Mouse (Mus musculus): ENCODE data around the gene Tmem178. TPM values are rescaled to one million over a fixed set of nuclear protein-coding genes. Genes with fewer than 3 reads are reported as not detected.
"Not testable (repeated sequence)": the region's sequence is repeated elsewhere in the genome, so short reads cannot be mapped to it uniquely, and the experiment has no call there.

Gene Tmem178
- total and polyA plus RNA-seq, 3 experiments: 0.28 TPM; not detected in 2

GRCm38 (mm10) chr17:80945510-80945909 is 1.1 kb downstream of the Tmem178 start:
- H3K9me3 ChIP-seq (replicated peaks; ENCODE audit: insufficient read depth, low read length); H3K79me2 ChIP-seq (ENCODE audit: control insufficient read depth, insufficient read depth, low read length, poor library complexity); H3K27ac ChIP-seq (ENCODE audit: control insufficient read depth, low read depth, low read length); H3K9ac ChIP-seq (ENCODE audit: control insufficient read depth, low read depth, low read length, poor library complexity, severe bottlenecking); DNase-seq (ENCODE audit: low read depth, low spot score); H3K4me1 ChIP-seq (ENCODE audit: control insufficient read depth in 1 of 2, insufficient read depth in 2 of 2, low read length in 2 of 2); H3K27me3 ChIP-seq (ENCODE audit: control insufficient read depth in 1 of 2, insufficient read depth in 2 of 2, low read length in 2 of 2); H3K36me3 ChIP-seq (ENCODE audit: control insufficient read depth in 1 of 2, insufficient read depth in 2 of 2, low read length in 2 of 2); H3K4me3 ChIP-seq (ENCODE audit: control insufficient read depth in 1 of 2, insufficient read depth in 1 of 2, low read depth in 2 of 2, low read length in 2 of 2): not testable (repeated sequence)

GRCm38 (mm10) chr17:80946091-80946885 is 1.9 kb downstream of the Tmem178 start:
- TF ChIP-seq ETS1 (IDR thresholded peaks at IDR 0.05; ENCODE audit: low read depth, low read length) (no peak), KAT2A (conservative IDR thresholded peaks at IDR 0.05; ENCODE audit: low read depth, low read length) (no peak), MAFK (IDR thresholded peaks at IDR 0.05; ENCODE audit: borderline replicate concordance, low read depth, low read length) (no peak), SIN3A (IDR thresholded peaks at IDR 0.05; ENCODE audit: low read length) (no peak), USF1 (IDR thresholded peaks at IDR 0.05; ENCODE audit: low read depth, low read length) (no peak), TBP (IDR thresholded peaks at IDR 0.05; ENCODE audit: low read depth, low read length) (no peak), E2F4 (IDR thresholded peaks at IDR 0.05; ENCODE audit: borderline replicate concordance, low read depth, low read length) (no peak)
- no peaks in the 10 kb centered on the region for H3K27me3 ChIP-seq (ENCODE audit: control insufficient read depth in 1 of 2, insufficient read depth in 2 of 2, low read length in 2 of 2)
- H3K27ac ChIP-seq (ENCODE audit: control insufficient read depth, low read depth, low read length): no peak overlapping the region

GRCm38 (mm10) chr17:80947075-80947960 is 2.9 kb downstream of the Tmem178 start:
- Histone ChIP-seq H3K27ac (ENCODE audit: control insufficient read depth, low read depth, low read length) (no peak overlapping the region), H3K27me3 (ENCODE audit: control insufficient read depth in 1 of 2, insufficient read depth in 2 of 2, low read length in 2 of 2) (no peaks in the 10 kb centered on the region), H3K9me3 (replicated peaks; ENCODE audit: insufficient read depth, low read length) (no peaks in the 10 kb centered on the region), H3K36me3 (ENCODE audit: control insufficient read depth in 1 of 2, insufficient read depth in 2 of 2, low read length in 2 of 2) (no peaks in the 10 kb centered on the region), H3K79me2 (ENCODE audit: control insufficient read depth, insufficient read depth, low read length, poor library complexity) (no peaks in the 10 kb centered on the region), H3K4me1 (ENCODE audit: control insufficient read depth in 1 of 2, insufficient read depth in 2 of 2, low read length in 2 of 2) (no peaks in the 10 kb centered on the region), H3K9ac (ENCODE audit: control insufficient read depth, low read depth, low read length, poor library complexity, severe bottlenecking) (no peak overlapping the region), H3K4me3 (ENCODE audit: control insufficient read depth in 1 of 2, insufficient read depth in 1 of 2, low read depth in 2 of 2, low read length in 2 of 2) (no peak overlapping the region)
- no peak for DNase-seq (ENCODE audit: low read depth, low spot score)
- TF ChIP-seq NELFE (IDR thresholded peaks at IDR 0.05; ENCODE audit: low read depth, low read length) (no peak), CHD1 (IDR thresholded peaks at IDR 0.05; ENCODE audit: low read depth, low read length) (no peak), MYB (IDR thresholded peaks at IDR 0.05; ENCODE audit: low read depth, low read length) (no peak), KAT2A (conservative IDR thresholded peaks at IDR 0.05; ENCODE audit: low read depth, low read length) (no peak), GABPA (IDR thresholded peaks at IDR 0.05; ENCODE audit: low read depth, low read length) (no peak), TAL1 (IDR thresholded peaks at IDR 0.05; ENCODE audit: low read length) (no peak), MEF2A (IDR thresholded peaks at IDR 0.05; ENCODE audit: extremely low read depth, insufficient replicate concordance, low read depth, low read length, poor library complexity, severe bottlenecking) (no peak), POLR2AphosphoS5 (IDR thresholded peaks at IDR 0.05; ENCODE audit: borderline replicate concordance, low read depth, low read length) (no peak)

More at GRCm38 (mm10) chr17:80946091-80946885, 1.9 kb downstream of the Tmem178 start:
- Histone ChIP-seq H3K9ac (ENCODE audit: control insufficient read depth, low read depth, low read length, poor library complexity, severe bottlenecking) (no peak overlapping the region), H3K4me3 (ENCODE audit: control insufficient read depth in 1 of 2, insufficient read depth in 1 of 2, low read depth in 2 of 2, low read length in 2 of 2) (no peak overlapping the region), H3K4me1 (ENCODE audit: control insufficient read depth in 1 of 2, insufficient read depth in 2 of 2, low read length in 2 of 2) (no peaks in the 10 kb centered on the region), H3K79me2 (ENCODE audit: control insufficient read depth, insufficient read depth, low read length, poor library complexity) (no peaks in the 10 kb centered on the region), H3K9me3 (replicated peaks; ENCODE audit: insufficient read depth, low read length) (no peaks in the 10 kb centered on the region), H3K36me3 (ENCODE audit: control insufficient read depth in 1 of 2, insufficient read depth in 2 of 2, low read length in 2 of 2) (no peaks in the 10 kb centered on the region)
- no peak for DNase-seq (ENCODE audit: low read depth, low spot score)

Measured in MEL (cell line).